Mouse (Mus musculus): Measurements from ENCODE around the gene Defb39.

Gene Defb39

DNA sequence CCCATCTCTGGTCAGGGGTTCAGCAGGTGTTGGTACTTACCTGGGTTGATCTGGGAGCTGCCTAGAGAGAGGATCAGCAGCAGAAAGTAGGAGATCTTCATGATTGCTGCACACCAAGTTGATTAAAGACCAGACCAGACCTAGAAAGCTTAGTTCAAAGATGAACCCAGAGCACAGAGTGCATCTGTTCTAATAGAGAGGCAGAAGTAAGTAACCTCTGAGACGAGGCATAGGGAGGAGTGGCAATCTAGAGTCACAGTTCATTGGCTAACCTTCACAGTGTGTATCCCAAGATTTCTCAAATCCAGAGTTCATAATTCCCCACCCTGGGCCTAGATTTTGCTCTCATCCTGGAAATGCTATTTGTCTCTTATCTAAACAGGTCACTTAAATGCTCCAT is at the start of gene Defb39:
Defb39 (minus strand) TSS at position 101 of the 400 bp plus-strand sequence.
- DNase-seq (ENCODE audit: low spot score in 2 of 2): no peak

DNA sequence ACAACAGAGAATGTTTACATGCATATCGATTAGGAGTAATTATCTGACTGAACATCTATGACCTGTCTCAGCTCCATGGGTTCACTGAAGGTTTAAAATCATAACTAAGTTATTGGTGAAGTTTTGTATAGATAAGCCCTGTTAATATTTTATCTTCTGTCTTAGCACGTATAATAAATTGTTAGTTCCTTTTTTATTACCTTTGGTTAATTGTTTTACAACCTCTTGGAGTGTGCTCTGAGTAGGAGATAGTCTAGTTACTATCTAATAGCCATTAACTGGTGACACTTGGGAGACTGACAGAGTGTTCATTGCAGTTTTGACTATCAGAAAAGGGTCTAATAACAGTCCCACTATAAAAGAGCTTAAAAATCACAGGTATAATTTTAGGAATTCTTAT is 1.4 kb upstream of the Defb39 start:
- no peak for DNase-seq (ENCODE audit: low spot score in 2 of 2)

DNA sequence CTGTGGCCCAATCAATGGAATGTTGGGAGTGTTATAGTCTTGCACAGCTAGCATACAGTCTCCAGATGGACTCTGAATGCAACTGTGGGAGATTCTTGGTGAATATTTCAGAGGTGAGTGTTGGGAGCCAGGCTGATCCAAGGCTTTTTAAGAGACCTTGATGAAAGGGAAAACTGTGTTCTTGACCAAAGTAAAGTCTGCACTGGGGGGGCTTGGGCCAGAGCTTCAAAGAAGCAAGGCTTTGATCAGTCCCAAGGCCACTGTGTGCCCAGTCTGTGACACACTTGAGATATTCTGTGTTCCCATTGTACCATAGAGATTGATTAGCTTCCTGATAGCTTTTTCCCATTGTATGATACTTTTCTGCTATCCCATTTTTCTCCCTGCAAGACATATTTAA is 1.7 kb downstream of the Defb39 start:
- DNase-seq (ENCODE audit: low spot score in 2 of 2): no peak

DNA sequence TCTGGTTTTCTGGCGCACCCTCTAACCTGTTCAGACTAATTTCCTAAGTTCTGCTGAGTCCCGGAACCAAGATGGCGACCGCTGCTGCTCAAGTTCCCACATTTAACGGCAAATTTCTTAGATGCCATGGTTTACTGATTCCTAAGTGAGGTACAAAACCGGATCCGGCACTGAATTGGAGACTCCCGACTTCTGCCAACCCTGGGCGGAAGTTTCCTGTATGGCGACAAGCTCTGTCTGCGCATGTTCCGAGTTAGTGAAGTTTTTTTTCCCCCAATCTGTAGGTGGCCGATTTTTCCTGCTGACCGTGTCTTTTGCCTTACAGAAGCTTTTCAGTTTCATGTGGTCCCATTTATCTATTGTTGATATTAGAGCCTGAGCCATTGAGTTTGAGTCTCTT is 19.4 kb downstream of the Defb39 start:
- DNase-seq (ENCODE audit: low spot score in 2 of 2): no peak

DNA sequence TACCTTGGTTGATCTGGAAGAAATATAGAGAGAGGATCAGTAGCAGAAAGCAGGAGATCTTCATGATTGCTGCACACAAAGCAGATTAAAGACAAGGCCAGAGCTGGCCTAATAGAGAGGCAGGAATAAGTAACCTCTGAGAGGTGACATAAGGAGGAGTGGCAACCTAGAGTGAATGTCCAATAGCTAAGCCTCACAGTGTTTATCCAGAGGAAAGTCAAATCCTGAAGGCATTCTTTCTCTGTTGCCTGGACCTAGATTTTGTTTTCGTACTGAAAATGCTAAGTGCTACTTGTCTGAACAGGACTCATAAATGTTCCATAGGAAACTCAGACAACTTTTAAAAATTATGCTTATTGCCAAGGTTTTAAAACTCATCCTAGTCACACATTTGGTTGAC is 38.1 kb downstream of the Defb39 start, which contains the start of gene Defb38:
Defb38 (minus strand) TSS at position 101 of the 400 bp plus-strand sequence.
- no peak for DNase-seq (ENCODE audit: low spot score in 2 of 2)
